Mouse (Mus musculus) testis, adult 2 months (tissue): ENCODE measurements around the gene Fxr2.

Experiments
- CTCF ChIP-seq: fragments of 200-500 bp; IDR thresholded peaks from 2 replicates; pipeline ENCODE4 v1.5.1; 2012; ENCODE audit warnings: low read depth, mild to moderate bottlenecking, inconsistent platforms, low read length, moderate library complexity; ENCODE audit not compliant: control insufficient read depth, insufficient read depth, insufficient replicate concordance
- POLR2A ChIP-seq: fragments of 200-500 bp; IDR thresholded peaks from 2 replicates; pipeline ENCODE4 v1.6.1; 2012; ENCODE audit warnings: low read depth, mild to moderate bottlenecking, inconsistent platforms, low read length, moderate library complexity; ENCODE audit not compliant: control insufficient read depth

- TF ChIP-seq CTCF = no peak
- no peak for TF ChIP-seq POLR2A
Measured at GRCm38 (mm10) chr11:69604347-69604746, 28.4 kb upstream of the Fxr2 start.
